Mouse (Mus musculus): ENCODE results near the gene Fam78b. TPM values are rescaled to one million over a fixed set of nuclear protein-coding genes. Genes with fewer than 3 reads are reported as not detected.
A peak's percentile ranks its signal among the peaks of the same experiment; 100 is the strongest.

Gene Fam78b
- polyA plus RNA-seq, 1 experiment from 2014 or later: 2.0 TPM

DNA sequence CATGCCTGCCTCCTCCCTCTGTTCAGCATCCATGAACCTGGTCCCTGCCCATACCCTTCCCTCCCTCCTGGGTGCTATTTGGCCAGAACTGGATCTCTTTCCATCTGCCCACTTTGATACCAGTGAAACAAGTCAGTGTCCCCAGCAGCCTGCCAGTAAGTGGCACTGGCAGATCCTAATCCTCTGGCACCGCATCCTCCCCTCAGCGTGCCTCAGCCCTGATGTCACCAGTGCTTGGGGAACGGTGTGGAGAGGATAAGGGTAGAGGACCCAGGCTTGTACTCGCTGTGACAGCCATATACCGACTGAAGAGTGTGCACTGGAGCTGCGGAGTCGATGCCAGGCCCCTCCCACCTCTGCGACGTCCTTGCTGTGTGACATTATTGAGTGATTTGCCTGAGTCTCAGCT is 65.7 kb downstream of the Fam78b start:
- WGBS: 67% methylated on average over 9 of the region's 9 CpGs
- no peaks in the 10 kb centered on the region for H3K27me3 ChIP-seq (replicated peaks; ENCODE audit: control insufficient read depth, insufficient read depth, low read length)
- no peaks in the 10 kb centered on the region for H3K9me3 ChIP-seq (ENCODE audit: control insufficient read depth, low read length)
- no peak overlapping the region for H3K9ac ChIP-seq (ENCODE audit: low read length)
- no peak overlapping the region for H3K4me2 ChIP-seq (ENCODE audit: low read length)
- H3K36me3 ChIP-seq (ENCODE audit: control insufficient read depth, insufficient read depth, low read length): no peaks in the 10 kb centered on the region
- ATAC-seq (replicated peaks; ENCODE audit: low FRiP score, low TSS enrichment, low read depth): no peak
- H3K4me3 ChIP-seq (ENCODE audit: low read depth, low read length): no peak overlapping the region
- no peak overlapping the region for H3K27ac ChIP-seq (ENCODE audit: low read depth)
- DNase-seq (ENCODE audit: low spot score): no peak
- H3K4me1 ChIP-seq (replicated peaks; ENCODE audit: control insufficient read depth, insufficient read depth, low read length): no peaks in the 10 kb centered on the region

- H3K27ac ChIP-seq (ENCODE audit: low read depth): no peak overlapping the region
- no peak overlapping the region for H3K4me3 ChIP-seq (ENCODE audit: low read depth, low read length)
- no peak overlapping the region for H3K4me2 ChIP-seq (ENCODE audit: low read length)
- H3K9me3 ChIP-seq (ENCODE audit: control insufficient read depth, low read length): no peaks in the 10 kb centered on the region
- WGBS: 64% methylated on average over 9 of the region's 9 CpGs
- H3K4me1 ChIP-seq (replicated peaks; ENCODE audit: control insufficient read depth, insufficient read depth, low read length): no peaks in the 10 kb centered on the region
- no peaks in the 10 kb centered on the region for H3K36me3 ChIP-seq (ENCODE audit: control insufficient read depth, insufficient read depth, low read length)
- ATAC-seq (replicated peaks; ENCODE audit: low FRiP score, low TSS enrichment, low read depth) (no peak), DNase-seq (ENCODE audit: low spot score) (no peak)
- H3K9ac ChIP-seq (ENCODE audit: low read length): no peak overlapping the region
- no peaks in the 10 kb centered on the region for H3K27me3 ChIP-seq (replicated peaks; ENCODE audit: control insufficient read depth, insufficient read depth, low read length)
Measured at GRCm38 (mm10) chr1:167069741-167070140, 68.5 kb downstream of the Fam78b start.

GRCm38 (mm10) chr1:167070306-167070705 is 69.1 kb downstream of the Fam78b start:
- Histone ChIP-seq H3K9me3 (ENCODE audit: control insufficient read depth, low read length) (no peaks in the 10 kb centered on the region), H3K4me2 (ENCODE audit: low read length) (no peak overlapping the region), H3K4me3 (ENCODE audit: low read depth, low read length) (no peak overlapping the region), H3K4me1 (replicated peaks; ENCODE audit: control insufficient read depth, insufficient read depth, low read length) (no peaks in the 10 kb centered on the region), H3K27ac (ENCODE audit: low read depth) (no peak overlapping the region), H3K9ac (ENCODE audit: low read length) (no peak overlapping the region), H3K27me3 (replicated peaks; ENCODE audit: control insufficient read depth, insufficient read depth, low read length) (no peaks in the 10 kb centered on the region), H3K36me3 (ENCODE audit: control insufficient read depth, insufficient read depth, low read length) (no peaks in the 10 kb centered on the region)
- 64% methylated on average over 6 of the region's 6 CpGs for WGBS
- ATAC-seq (replicated peaks; ENCODE audit: low FRiP score, low TSS enrichment, low read depth): no peak
- DNase-seq (ENCODE audit: low spot score): no peak

GRCm38 (mm10) chr1:167075726-167076125 is 74.5 kb downstream of the Fam78b start:
- no peak overlapping the region for H3K4me2 ChIP-seq (ENCODE audit: low read length)
- no peak overlapping the region for H3K27ac ChIP-seq (ENCODE audit: low read depth)
- ATAC-seq (replicated peaks; ENCODE audit: low FRiP score, low TSS enrichment, low read depth) (no peak), DNase-seq (ENCODE audit: low spot score) (no peak)
- no peaks in the 10 kb centered on the region for H3K9me3 ChIP-seq (ENCODE audit: control insufficient read depth, low read length)
- no peaks in the 10 kb centered on the region for H3K27me3 ChIP-seq (replicated peaks; ENCODE audit: control insufficient read depth, insufficient read depth, low read length)
- no peak overlapping the region for H3K9ac ChIP-seq (ENCODE audit: low read length)
- no peak overlapping the region for H3K4me3 ChIP-seq (ENCODE audit: low read depth, low read length)
- H3K36me3 ChIP-seq (ENCODE audit: control insufficient read depth, insufficient read depth, low read length): no peaks in the 10 kb centered on the region
- no peaks in the 10 kb centered on the region for H3K4me1 ChIP-seq (replicated peaks; ENCODE audit: control insufficient read depth, insufficient read depth, low read length)
- WGBS: 79% methylated on average over 8 of the region's 8 CpGs

DNA sequence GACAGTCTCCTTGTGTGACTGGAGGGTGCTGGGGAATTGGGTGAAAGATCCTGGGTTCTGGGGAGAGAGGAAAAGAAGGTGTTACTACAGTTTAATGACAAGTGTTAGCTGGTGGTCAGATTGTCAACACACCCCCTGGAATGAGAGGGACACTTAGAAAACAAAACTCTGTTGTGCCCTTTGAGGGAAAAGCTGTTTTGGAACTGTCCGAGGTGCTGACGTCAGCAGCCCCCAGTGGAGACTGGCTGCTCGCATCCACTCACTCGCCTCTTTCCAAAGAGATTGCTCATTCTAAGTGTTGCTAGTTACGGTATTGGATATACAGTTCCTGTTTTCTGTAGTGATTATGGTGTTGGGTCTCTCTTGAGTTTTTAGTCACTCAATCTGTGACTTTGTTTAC is 78.3 kb downstream of the Fam78b start:
- ATAC-seq (replicated peaks; ENCODE audit: low FRiP score, low TSS enrichment, low read depth): no peak
- Histone ChIP-seq H3K4me1 (replicated peaks; ENCODE audit: control insufficient read depth, insufficient read depth, low read length) (no peaks in the 10 kb centered on the region), H3K9ac (ENCODE audit: low read length) (no peak overlapping the region), H3K4me3 (ENCODE audit: low read depth, low read length) (no peak overlapping the region), H3K4me2 (ENCODE audit: low read length) (no peak overlapping the region), H3K36me3 (ENCODE audit: control insufficient read depth, insufficient read depth, low read length) (no peaks in the 10 kb centered on the region), H3K27ac (ENCODE audit: low read depth) (no peak overlapping the region), H3K9me3 (ENCODE audit: control insufficient read depth, low read length) (no peaks in the 10 kb centered on the region), H3K27me3 (replicated peaks; ENCODE audit: control insufficient read depth, insufficient read depth, low read length) (no peaks in the 10 kb centered on the region)
- WGBS: 25% methylated on average over 5 of the region's 5 CpGs
- peak; percentile 74 for DNase-seq (ENCODE audit: low spot score)

GRCm38 (mm10) chr1:167081946-167082345 is 80.7 kb downstream of the Fam78b start:
- H3K4me2 ChIP-seq (ENCODE audit: low read length): no peak overlapping the region
- 73% methylated on average over 3 of the region's 3 CpGs for WGBS
- H3K9me3 ChIP-seq (ENCODE audit: control insufficient read depth, low read length): no peaks in the 10 kb centered on the region
- H3K4me1 ChIP-seq (replicated peaks; ENCODE audit: control insufficient read depth, insufficient read depth, low read length): no peaks in the 10 kb centered on the region
- H3K4me3 ChIP-seq (ENCODE audit: low read depth, low read length): no peak overlapping the region
- no peak overlapping the region for H3K9ac ChIP-seq (ENCODE audit: low read length)
- H3K36me3 ChIP-seq (ENCODE audit: control insufficient read depth, insufficient read depth, low read length): no peaks in the 10 kb centered on the region
- no peak overlapping the region for H3K27ac ChIP-seq (ENCODE audit: low read depth)
- no peak for ATAC-seq (replicated peaks; ENCODE audit: low FRiP score, low TSS enrichment, low read depth)
- DNase-seq (ENCODE audit: low spot score): no peak
- H3K27me3 ChIP-seq (replicated peaks; ENCODE audit: control insufficient read depth, insufficient read depth, low read length): no peaks in the 10 kb centered on the region

DNA sequence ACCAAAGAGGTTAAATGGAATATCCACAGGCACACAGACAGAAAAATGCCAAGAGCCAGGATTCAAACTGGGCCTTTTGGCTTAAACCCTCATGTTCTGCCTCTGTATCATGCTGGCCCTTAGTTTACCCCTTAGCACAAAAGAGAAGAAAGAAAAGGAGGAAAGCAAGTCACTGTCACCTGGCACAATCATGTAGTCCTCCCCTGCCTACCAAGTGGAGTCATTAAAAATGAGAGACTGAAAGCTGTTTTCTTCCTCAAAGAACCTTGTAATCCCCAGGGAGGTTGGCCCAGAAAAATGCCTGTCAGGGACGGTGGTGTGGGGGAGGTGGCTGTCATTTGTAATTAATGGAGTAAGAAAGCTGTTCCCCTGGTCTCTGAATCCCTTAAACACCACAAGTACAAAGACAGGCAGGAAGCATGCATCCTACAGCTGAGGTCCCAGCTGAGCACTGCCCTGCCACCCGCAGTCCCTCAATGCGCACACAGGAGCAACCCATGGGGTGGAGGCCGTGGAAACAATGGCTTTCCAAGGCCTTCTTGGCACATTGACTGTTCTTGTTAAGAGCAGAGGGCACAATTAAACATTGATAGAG is 81.4 kb downstream of the Fam78b start:
- no peak for DNase-seq (ENCODE audit: low spot score)
- H3K4me2 ChIP-seq (ENCODE audit: low read length): no peak overlapping the region
- H3K36me3 ChIP-seq (ENCODE audit: control insufficient read depth, insufficient read depth, low read length): no peaks in the 10 kb centered on the region
- no peak overlapping the region for H3K4me3 ChIP-seq (ENCODE audit: low read depth, low read length)
- ATAC-seq (replicated peaks; ENCODE audit: low FRiP score, low TSS enrichment, low read depth): no peak
- no peaks in the 10 kb centered on the region for H3K9me3 ChIP-seq (ENCODE audit: control insufficient read depth, low read length)
- H3K27ac ChIP-seq (ENCODE audit: low read depth): no peak overlapping the region
- no peak overlapping the region for H3K9ac ChIP-seq (ENCODE audit: low read length)
- H3K4me1 ChIP-seq (replicated peaks; ENCODE audit: control insufficient read depth, insufficient read depth, low read length): no peaks in the 10 kb centered on the region
- 54% methylated on average over 4 of the region's 4 CpGs for WGBS
- H3K27me3 ChIP-seq (replicated peaks; ENCODE audit: control insufficient read depth, insufficient read depth, low read length): no peaks in the 10 kb centered on the region

DNA sequence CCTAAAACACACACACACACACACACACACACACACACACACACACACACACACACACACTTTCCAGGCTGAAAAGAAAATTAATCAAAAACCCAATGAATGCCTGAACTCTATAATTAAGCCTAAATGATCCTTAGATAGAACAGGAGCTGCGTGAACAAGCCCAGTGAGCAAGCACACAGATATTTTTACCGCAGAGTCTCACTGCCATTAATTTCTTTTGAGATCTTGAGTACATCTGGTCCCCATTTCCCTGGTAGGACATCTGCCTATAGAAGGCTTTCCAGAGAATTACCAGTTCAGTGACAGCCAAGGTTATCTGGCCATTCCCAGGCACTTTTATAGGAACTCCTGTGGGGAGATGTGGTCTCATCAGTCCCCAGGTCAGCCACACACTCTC is 82.0 kb downstream of the Fam78b start:
- H3K27me3 ChIP-seq (replicated peaks; ENCODE audit: control insufficient read depth, insufficient read depth, low read length): no peaks in the 10 kb centered on the region
- DNase-seq (ENCODE audit: low spot score) (no peak), ATAC-seq (replicated peaks; ENCODE audit: low FRiP score, low TSS enrichment, low read depth) (no peak)
- H3K4me2 ChIP-seq (ENCODE audit: low read length): no peak overlapping the region
- no peaks in the 10 kb centered on the region for H3K4me1 ChIP-seq (replicated peaks; ENCODE audit: control insufficient read depth, insufficient read depth, low read length)
- H3K36me3 ChIP-seq (ENCODE audit: control insufficient read depth, insufficient read depth, low read length): no peaks in the 10 kb centered on the region
- no peaks in the 10 kb centered on the region for H3K9me3 ChIP-seq (ENCODE audit: control insufficient read depth, low read length)
- H3K27ac ChIP-seq (ENCODE audit: low read depth): no peak overlapping the region
- no peak overlapping the region for H3K9ac ChIP-seq (ENCODE audit: low read length)
- no peak overlapping the region for H3K4me3 ChIP-seq (ENCODE audit: low read depth, low read length)
- WGBS: 69% methylated on average over 2 of the region's 2 CpGs

DNA sequence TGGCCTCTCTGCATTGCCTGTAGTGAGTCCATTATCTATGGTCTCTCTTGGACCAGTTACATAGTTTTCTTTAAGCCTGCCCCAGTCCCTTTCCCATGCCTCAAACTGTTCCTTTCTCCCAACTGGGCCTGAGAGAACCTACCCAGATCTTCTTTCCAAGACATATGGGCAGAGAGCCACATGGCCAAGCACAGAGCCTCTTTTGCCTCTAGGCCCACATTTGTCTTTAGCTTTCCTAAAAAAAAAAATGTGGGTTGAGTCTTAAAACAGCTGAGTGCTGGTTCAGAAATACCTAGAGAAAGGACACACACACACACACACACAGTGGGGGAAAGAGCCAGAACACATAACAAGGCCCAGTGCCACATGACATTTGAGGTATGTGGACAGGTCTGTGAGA is 83.1 kb downstream of the Fam78b start:
- Histone ChIP-seq H3K9ac (ENCODE audit: low read length) (no peak overlapping the region), H3K4me2 (ENCODE audit: low read length) (no peak overlapping the region), H3K27me3 (replicated peaks; ENCODE audit: control insufficient read depth, insufficient read depth, low read length) (no peaks in the 10 kb centered on the region), H3K27ac (ENCODE audit: low read depth) (no peak overlapping the region), H3K4me3 (ENCODE audit: low read depth, low read length) (no peak overlapping the region), H3K9me3 (ENCODE audit: control insufficient read depth, low read length) (no peaks in the 10 kb centered on the region), H3K4me1 (replicated peaks; ENCODE audit: control insufficient read depth, insufficient read depth, low read length) (no peaks in the 10 kb centered on the region), H3K36me3 (ENCODE audit: control insufficient read depth, insufficient read depth, low read length) (no peaks in the 10 kb centered on the region)
- no peak for DNase-seq (ENCODE audit: low spot score)
- ATAC-seq (replicated peaks; ENCODE audit: low FRiP score, low TSS enrichment, low read depth): no peak

Data from intestine, embryonic 14.5 days (tissue).